Mouse (Mus musculus) midbrain, postnatal 0 days (tissue): ENCODE measurements around the gene Klhl8. TPM values are rescaled to one million over a fixed set of nuclear protein-coding genes. Genes with fewer than 3 reads are reported as not detected.
A peak's percentile ranks its signal among the peaks of the same experiment; 100 is the strongest.

Experiments used
- ATAC-seq: fragments of 200-750 bp; cut with Nextera tagmentation; 2 replicates; pipeline ENCODE4 v1.8.0; 2017; ENCODE audit warnings: moderate number of reproducible peaks, mild to moderate bottlenecking, moderate TSS enrichment, moderate library complexity; ENCODE audit not compliant: low FRiP score
- DNase-seq: peaks from one replicate; pipeline ENCODE4 v3.0.0-alpha.2; 2015; ENCODE audit warnings: low spot score
- H3K27ac ChIP-seq: fragments of 300-500 bp; sonication (generic); 2 replicates; pipeline ENCODE4 v1.5.1; 2014; ENCODE audit warnings: low read depth, mild to moderate bottlenecking, low read length, mixed read lengths
- H3K27me3 ChIP-seq: fragments of 300-500 bp; sonication (generic); 2 replicates; pipeline ENCODE4 v1.6.1; 2014; ENCODE audit warnings: low read length, control low read depth, mixed read lengths; ENCODE audit not compliant: insufficient read depth
- H3K36me3 ChIP-seq: fragments of 300-500 bp; sonication (generic); 2 replicates; pipeline ENCODE4 v1.6.1; 2014; ENCODE audit warnings: low read length, control low read depth, mixed read lengths; ENCODE audit not compliant: insufficient read depth
- H3K4me1 ChIP-seq: fragments of 300-500 bp; sonication (generic); 2 replicates; pipeline ENCODE4 v1.6.1; 2014; ENCODE audit warnings: mild to moderate bottlenecking, control low read depth, antibody characterized with exemption, low read length, mixed read lengths; ENCODE audit not compliant: insufficient read depth
- H3K4me2 ChIP-seq: fragments of 300-500 bp; sonication (generic); 2 replicates; pipeline ENCODE4 v1.6.1; 2014; ENCODE audit warnings: low read depth, mild to moderate bottlenecking, low read length, mixed read lengths; ENCODE audit not compliant: poor library complexity, severe bottlenecking
- H3K4me3 ChIP-seq: fragments of 300-500 bp; sonication (generic); 2 replicates; pipeline ENCODE4 v1.5.1; 2014; ENCODE audit warnings: low read depth, mild to moderate bottlenecking, low read length, moderate library complexity
- H3K9ac ChIP-seq: fragments of 300-500 bp; sonication (generic); replicated peaks from 2 replicates; pipeline ENCODE4 v1.6.1; 2014; ENCODE audit warnings: mild to moderate bottlenecking, low read length, moderate library complexity, mixed read lengths; ENCODE audit not compliant: poor library complexity, severe bottlenecking
- H3K9me3 ChIP-seq: fragments of 300-500 bp; sonication (generic); 2 replicates; pipeline ENCODE4 v1.6.1; 2016; ENCODE audit warnings: low read length, control low read depth
- CTCF ChIP-seq: IDR thresholded peaks from 2 replicates; pipeline ENCODE4 v1.5.1; 2016; ENCODE audit warnings: antibody characterized with exemption, mild to moderate bottlenecking
- WGBS: fragments of 180-500 bp; shearing (Covaris S2); extraction: QIAGEN DNeasy Blood & Tissue Kit; methylation state at CpG from one replicate; pipeline ENCODE4 v1.1.7; 2014; 5-methylcytosine and 5-hydroxymethylcytosine counted together
- polyA plus RNA-seq: library from polyadenylated mRNA; unstranded; fragments of >200 nt; fragmentation: Nextera tagmentation; extraction: Ambion mirVana; gene quantifications from 2 replicates; pipeline ENCODE4 v1.2.1, GENCODE M21; 2015
- total RNA-seq: library from RNA; depleted of rRNA; stranded (reverse); fragments of >200 nt; gene quantifications from 2 replicates; pipeline ENCODE4 v1.2.3, GENCODE M21; 2014

The Klhl8 gene
- total and polyA plus RNA-seq, 2 experiments from 2014 or later: 39.5 to 44.6 TPM

- no peaks in the 10 kb centered on the region for H3K9me3 ChIP-seq
- DNase-seq (no peak), ATAC-seq (no peak)
- no peaks in the 10 kb centered on the region for H3K4me1 ChIP-seq
- no peak overlapping the region for H3K27ac ChIP-seq
- 64% methylated on average over 8 of the region's 11 CpGs for WGBS
- H3K27me3 ChIP-seq: no peaks in the 10 kb centered on the region
- no peak overlapping the region for H3K4me2 ChIP-seq
- no peaks in the 10 kb centered on the region for H3K36me3 ChIP-seq
- H3K4me3 ChIP-seq: no peak overlapping the region
- H3K9ac ChIP-seq: no peak overlapping the region
- TF ChIP-seq CTCF: no peak
These were observed 74.8 kb downstream of the Klhl8 start for GRCm38 (mm10) chr5:103836148-103836784.

- H3K36me3 ChIP-seq: no peaks in the 10 kb centered on the region
- 72% methylated on average over 15 of the region's 15 CpGs for WGBS
- H3K9me3 ChIP-seq: no peaks in the 10 kb centered on the region
- no peaks in the 10 kb centered on the region for H3K27me3 ChIP-seq
- DNase-seq: peak; percentile 21
- H3K4me3 ChIP-seq: no peak overlapping the region
- H3K4me1 ChIP-seq: no peaks in the 10 kb centered on the region
- no peak for TF ChIP-seq CTCF
- no peak overlapping the region for H3K4me2 ChIP-seq
- no peak overlapping the region for H3K9ac ChIP-seq
- no peak overlapping the region for H3K27ac ChIP-seq
- no peak; the same call in 1 of the 2 replicates for ATAC-seq
These were observed 75.5 kb downstream of the Klhl8 start for GRCm38 (mm10) chr5:103835471-103836147.

GRCm38 (mm10) chr5:103830886-103831285, 80.2 kb downstream of the Klhl8 start:
- TF ChIP-seq CTCF: peak; percentile 11; the same call in 1 of the 2 replicates
- Histone ChIP-seq H3K9me3 (no peaks in the 10 kb centered on the region), H3K27me3 (no peaks in the 10 kb centered on the region), H3K4me3 (no peak overlapping the region), H3K36me3 (no peaks in the 10 kb centered on the region), H3K27ac (no peak overlapping the region), H3K4me2 (no peak overlapping the region), H3K9ac (no peak overlapping the region), H3K4me1 (no peaks in the 10 kb centered on the region)
- 89% methylated on average over 1 of the region's 1 CpGs for WGBS
- DNase-seq (no peak), ATAC-seq (no peak)

GRCm38 (mm10) chr5:103829158-103829557, 81.9 kb downstream of the Klhl8 start:
- no peak for ATAC-seq
- Histone ChIP-seq H3K27ac (no peak overlapping the region), H3K4me1 (no peaks in the 10 kb centered on the region), H3K27me3 (no peaks in the 10 kb centered on the region), H3K4me2 (no peak overlapping the region), H3K36me3 (no peaks in the 10 kb centered on the region), H3K9ac (no peak overlapping the region), H3K4me3 (no peak overlapping the region), H3K9me3 (no peaks in the 10 kb centered on the region)
- TF ChIP-seq CTCF: no peak
- DNase-seq: no peak
- WGBS: 77% methylated on average over 12 of the region's 12 CpGs

- H3K27me3 ChIP-seq: no peaks in the 10 kb centered on the region
- H3K4me2 ChIP-seq: no peak overlapping the region
- WGBS: 76% methylated on average over 8 of the region's 8 CpGs
- ATAC-seq (no peak), DNase-seq (no peak)
- H3K4me1 ChIP-seq: no peaks in the 10 kb centered on the region
- no peak for TF ChIP-seq CTCF
- H3K27ac ChIP-seq: no peak overlapping the region
- no peak overlapping the region for H3K9ac ChIP-seq
- no peaks in the 10 kb centered on the region for H3K9me3 ChIP-seq
- H3K4me3 ChIP-seq: no peak overlapping the region
- no peaks in the 10 kb centered on the region for H3K36me3 ChIP-seq
These were observed 82.3 kb downstream of the Klhl8 start for GRCm38 (mm10) chr5:103828729-103829128.

- Histone ChIP-seq H3K9ac (no peak overlapping the region), H3K27ac (no peak overlapping the region), H3K4me3 (no peak overlapping the region), H3K9me3 (no peaks in the 10 kb centered on the region), H3K36me3 (no peaks in the 10 kb centered on the region), H3K4me1 (no peaks in the 10 kb centered on the region), H3K27me3 (no peaks in the 10 kb centered on the region), H3K4me2 (no peak overlapping the region)
- ATAC-seq: no peak
- no peak for TF ChIP-seq CTCF
- no peak for DNase-seq
- WGBS: 84% methylated on average over 21 of the region's 21 CpGs
These were observed 82.8 kb downstream of the Klhl8 start for GRCm38 (mm10) chr5:103828304-103828703.
